19 mouse cellular contexts compared by ENCODE assay signal in the genomic region with DNA sequence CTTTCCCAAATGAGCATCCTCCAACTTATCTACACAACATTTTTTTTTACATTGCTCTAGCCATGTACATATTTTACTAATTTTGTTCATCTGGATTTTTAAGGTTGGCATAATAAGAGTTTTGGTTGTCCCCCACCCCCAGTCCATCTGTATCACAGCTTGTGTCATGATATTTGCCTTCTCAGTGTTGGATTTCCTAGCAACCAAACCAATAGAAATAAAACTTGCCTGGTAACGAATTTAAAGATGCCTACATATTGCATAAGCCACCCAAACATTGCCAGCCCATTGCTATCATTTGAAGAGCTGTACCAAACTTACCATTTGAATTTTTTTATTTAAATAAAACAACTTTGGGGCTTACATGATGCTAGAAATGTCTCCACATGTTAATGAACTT. TPM values are rescaled to one million over a fixed set of nuclear protein-coding genes. Genes with fewer than 3 reads are reported as not detected.
DNase-seq lines count a peak whose midpoint lies in the region; ATAC-seq lines count a peak whose summit lies in the region.
"Had no signal": no experiment of that assay in that cellular context is flagged by ENCODE, and none has a peak within 500 bp of the region (broad histone marks: within the 10 kb centered on the region; RNA-seq: fewer than 3 reads in every experiment).

No protein-coding gene starts in this region.

- no peak for DNase-seq in frontal cortex, postnatal 14 days (ENCODE audit: low spot score in 2 of 2)
- DNase-seq in layer of hippocampus, adult 18-20 months (ENCODE audit: low spot score in 2 of 2): peak; percentile 44 to 81
- no peak for DNase-seq in layer of hippocampus, postnatal 36 days
- peak; percentile 10 to 20 for DNase-seq in left cerebral cortex, adult 9 months (ENCODE audit: low spot score in 2 of 2)
- DNase-seq in left cerebral cortex, postnatal 10 days (ENCODE audit: extremely low spot score in 1 of 2, low spot score in 2 of 2): no peak
- DNase-seq in layer of hippocampus, adult 9-11 months: peak; percentile 56
- no peak for DNase-seq in lung, postnatal 10 days
- DNase-seq: adrenal gland, postnatal 10 days; cerebellum, adult 18-20 months; cerebellum, adult 9-11 months; cerebellum, postnatal 36 days; gastrocnemius, postnatal 10 days; heart, adult 18-20 months; heart, postnatal 10 days; heart, postnatal 4 days had no signal

- intact Hi-C loops in left cerebral cortex, postnatal 10 days (cut with DNase I): no loop called here

- ATAC-seq in frontal cortex, adult (ENCODE audit: low TSS enrichment): peak; percentile 73
- ATAC-seq: forebrain, embryonic 13.5 days; hindbrain, embryonic 16.5 days had no signal

RNA-seq across cellular contexts. Expression of gene Myh8, which starts 16.5 kb away (rescaled TPM):
- total RNA-seq in layer of hippocampus, adult 18-20 months (2021): 1 to 10 TPM; 1.4 to 1.6 TPM
- 1 to 10 TPM; 1.3 to 1.4 TPM for total RNA-seq in layer of hippocampus, postnatal 36 days (2021)
- total RNA-seq in left cerebral cortex, postnatal 10 days (2021): 1 to 10 TPM; 1.2 to 1.5 TPM
- total RNA-seq: MEL had no signal

RNA-seq across cellular contexts. Expression of gene Myh13, which starts 28.0 kb away (rescaled TPM):
- under 1 TPM; 0.10 to 0.12 TPM for total RNA-seq in layer of hippocampus, adult 18-20 months (2021)
- total RNA-seq in layer of hippocampus, postnatal 36 days (2021): under 1 TPM in 1 of 2 experiments, not detected in 1; 0.07 TPM
- total RNA-seq in left cerebral cortex, postnatal 10 days (2021): under 1 TPM; 0.43 to 0.71 TPM
- total RNA-seq: heart, adult 18-20 months; MEL had no signal

RNA-seq across cellular contexts. Expression of gene Myh4, which starts 55.6 kb away (rescaled TPM):
- total RNA-seq in layer of hippocampus, adult 18-20 months (2021): under 1 TPM; 0.10 to 0.15 TPM
- total RNA-seq in layer of hippocampus, postnatal 36 days (2021): under 1 TPM; 0.08 to 0.15 TPM
- under 1 TPM; 0.51 to 0.64 TPM for total RNA-seq in left cerebral cortex, postnatal 10 days (2021)
- total RNA-seq: heart, adult 18-20 months; heart, postnatal 10 days; MEL had no signal

Comparison
In these comparisons a context has a peak if more than half of its experiments do, and no peak if none do; other contexts are left out.
1. DNase-seq: peak in layer of hippocampus, adult 18-20 months (2 of 2), left cerebral cortex, adult 9 months (2 of 2) and layer of hippocampus, adult 9-11 months (single experiment); none in frontal cortex, postnatal 14 days (0 of 2), layer of hippocampus, postnatal 36 days (0 of 2), left cerebral cortex, postnatal 10 days (0 of 2) and lung, postnatal 10 days (single experiment).